Mouse (Mus musculus): ENCODE results near the gene Gm29644. TPM values are rescaled to one million over a fixed set of nuclear protein-coding genes. Genes with fewer than 3 reads are reported as not detected.
"Not testable (repeated sequence)": the region's sequence is repeated elsewhere in the genome, so short reads cannot be mapped to it uniquely, and the experiment has no call there.

Gene Gm29644
- polyA plus RNA-seq (2015; fragmentation: Nextera tagmentation; extraction: Ambion mirVana): not detected in 2 replicates

- not testable (repeated sequence) for H3K4me2 ChIP-seq (ENCODE audit: low read depth, low read length); H3K4me3 ChIP-seq (replicated peaks; ENCODE audit: low read length); H3K9me3 ChIP-seq (replicated peaks; ENCODE audit: control insufficient read depth, low read length); ATAC-seq (ENCODE audit: insufficient read depth, low FRiP score); H3K27ac ChIP-seq (ENCODE audit: low read length); H3K4me1 ChIP-seq (ENCODE audit: control insufficient read depth, insufficient read depth, low read length); H3K9ac ChIP-seq (ENCODE audit: low read length); H3K27me3 ChIP-seq (ENCODE audit: control insufficient read depth, insufficient read depth, low read length); H3K36me3 ChIP-seq (ENCODE audit: control insufficient read depth, insufficient read depth, low read length)
- WGBS: no CpG with 5 or more reads among the region's 2 CpGs
Observed at GRCm38 (mm10) chrY:70303187-70303586, at the start of gene Gm29644, which contains the start of gene Gm29423. TSS of gene Gm29644 (minus strand) at chrY:70303343. TSS of gene Gm29423 (minus strand) at chrY:70303287.

GRCm38 (mm10) chrY:70273542-70273941 is 29.6 kb downstream of the Gm29644 start, which contains the start of gene Gm21118:
TSS of gene Gm21118 (minus strand) at chrY:70273642.
- H3K27ac ChIP-seq (ENCODE audit: low read length); H3K4me2 ChIP-seq (ENCODE audit: low read depth, low read length); H3K36me3 ChIP-seq (ENCODE audit: control insufficient read depth, insufficient read depth, low read length); H3K4me3 ChIP-seq (replicated peaks; ENCODE audit: low read length); H3K4me1 ChIP-seq (ENCODE audit: control insufficient read depth, insufficient read depth, low read length); H3K9ac ChIP-seq (ENCODE audit: low read length); H3K27me3 ChIP-seq (ENCODE audit: control insufficient read depth, insufficient read depth, low read length); ATAC-seq (ENCODE audit: insufficient read depth, low FRiP score); H3K9me3 ChIP-seq (replicated peaks; ENCODE audit: control insufficient read depth, low read length): not testable (repeated sequence)
- WGBS: no CpG with 5 or more reads among the region's 4 CpGs

Other genes starting within 250 kb of the Gm29644 start
- gene Gm21118, start 29.7 kb downstream of the Gm29644 start, polyA plus RNA-seq (2015; fragmentation: Nextera tagmentation; extraction: Ambion mirVana): not detected in 2 replicates
- not detected in 2 replicates for gene Gm29423, start 56 bp downstream of the Gm29644 start, polyA plus RNA-seq (2015; fragmentation: Nextera tagmentation; extraction: Ambion mirVana)
- not detected in 2 replicates for gene Gm20888, start 138.5 kb upstream of the Gm29644 start, polyA plus RNA-seq (2015; fragmentation: Nextera tagmentation; extraction: Ambion mirVana)

All from stomach, embryonic 16.5 days (tissue).